Mouse (Mus musculus) intestine, embryonic 14.5 days (tissue): ENCODE data around the gene Fbxl22. TPM values are rescaled to one million over a fixed set of nuclear protein-coding genes. Genes with fewer than 3 reads are reported as not detected.

Source experiments
- polyA plus RNA-seq: library from polyadenylated mRNA; unstranded; fragments of >200 nt; fragmentation: Nextera tagmentation; extraction: Ambion mirVana; gene quantifications from 2 replicates; pipeline ENCODE4 v1.2.1, GENCODE M21; 2014

The Fbxl22 gene
- polyA plus RNA-seq, 1 experiment from 2014 or later = 14.7 TPM

Other genes starting within 250 kb of the Fbxl22 start
- gene Herc1, start 164.1 kb downstream of the Fbxl22 start, polyA plus RNA-seq = 25.1 and 26.5 TPM in 2 replicates
- 83.6 and 97.6 TPM in 2 replicates for gene Usp3, start 78.5 kb upstream of the Fbxl22 start, polyA plus RNA-seq
- gene Car12, start 199.1 kb upstream of the Fbxl22 start, polyA plus RNA-seq = 3.2 and 5.4 TPM in 2 replicates